Mouse (Mus musculus) cerebellum, adult 8-10 months (tissue): ENCODE measurements around the gene Fam189a1.

ENCODE experiments used
- DNase-seq: peaks from one replicate; pipeline ENCODE4 v3.0.0; 2022

The Fam189a1 gene

GRCm38 (mm10) chr7:64805100-64805499 lies 351.3 kb downstream of the Fam189a1 start:
- no peak for DNase-seq

- no peak for DNase-seq
Observed at GRCm38 (mm10) chr7:64795554-64795953, 360.8 kb downstream of the Fam189a1 start.

GRCm38 (mm10) chr7:64792031-64792430 lies 364.3 kb downstream of the Fam189a1 start:
- peak; percentile 39 for DNase-seq

GRCm38 (mm10) chr7:64791145-64791544 lies 365.2 kb downstream of the Fam189a1 start:
- DNase-seq, result no peak

GRCm38 (mm10) chr7:64785040-64785439 lies 371.3 kb downstream of the Fam189a1 start:
- no peak for DNase-seq

- no peak for DNase-seq
Observed at GRCm38 (mm10) chr7:64779501-64779900, 376.9 kb downstream of the Fam189a1 start.

- no peak for DNase-seq
Observed at GRCm38 (mm10) chr7:64776708-64777489, 379.5 kb downstream of the Fam189a1 start.

GRCm38 (mm10) chr7:64773465-64773864 lies 382.9 kb downstream of the Fam189a1 start:
- no peak for DNase-seq

- DNase-seq, result no peak
Observed at GRCm38 (mm10) chr7:64770779-64771390, 385.5 kb downstream of the Fam189a1 start.

- no peak for DNase-seq
Observed at GRCm38 (mm10) chr7:64769768-64770167, 386.6 kb downstream of the Fam189a1 start.

- DNase-seq, result no peak
Observed at GRCm38 (mm10) chr7:64765595-64765994, 390.8 kb downstream of the Fam189a1 start.

GRCm38 (mm10) chr7:64755141-64755540 lies 401.2 kb downstream of the Fam189a1 start:
- DNase-seq, result no peak

- DNase-seq, result no peak
Observed at GRCm38 (mm10) chr7:64754161-64754560, 402.2 kb downstream of the Fam189a1 start.

GRCm38 (mm10) chr7:64753678-64754077 lies 402.7 kb downstream of the Fam189a1 start:
- DNase-seq, result no peak

- no peak for DNase-seq
Observed at GRCm38 (mm10) chr7:64752133-64752532, 404.2 kb downstream of the Fam189a1 start.

GRCm38 (mm10) chr7:64751465-64751864 lies 404.9 kb downstream of the Fam189a1 start:
- peak; percentile 67 for DNase-seq

- DNase-seq, result no peak
Observed at GRCm38 (mm10) chr7:64743610-64744009, 412.8 kb downstream of the Fam189a1 start.

- peak; percentile 81 for DNase-seq
Observed at GRCm38 (mm10) chr7:64741333-64742307, 414.8 kb downstream of the Fam189a1 start.

GRCm38 (mm10) chr7:64739131-64739530 lies 417.2 kb downstream of the Fam189a1 start:
- no peak for DNase-seq

GRCm38 (mm10) chr7:64729785-64730184 lies 426.6 kb downstream of the Fam189a1 start:
- DNase-seq, result peak; percentile 83

- DNase-seq, result no peak
Observed at GRCm38 (mm10) chr7:64728816-64729215, 427.6 kb downstream of the Fam189a1 start.

GRCm38 (mm10) chr7:64728181-64728591 lies 428.2 kb downstream of the Fam189a1 start:
- peak; percentile 68 for DNase-seq
